Mouse (Mus musculus): Measurements from ENCODE around the gene Sirt7.
"Not testable (repeated sequence)": the region's sequence is repeated elsewhere in the genome, so short reads cannot be mapped to it uniquely, and the experiment has no call there.

The Sirt7 gene

DNA sequence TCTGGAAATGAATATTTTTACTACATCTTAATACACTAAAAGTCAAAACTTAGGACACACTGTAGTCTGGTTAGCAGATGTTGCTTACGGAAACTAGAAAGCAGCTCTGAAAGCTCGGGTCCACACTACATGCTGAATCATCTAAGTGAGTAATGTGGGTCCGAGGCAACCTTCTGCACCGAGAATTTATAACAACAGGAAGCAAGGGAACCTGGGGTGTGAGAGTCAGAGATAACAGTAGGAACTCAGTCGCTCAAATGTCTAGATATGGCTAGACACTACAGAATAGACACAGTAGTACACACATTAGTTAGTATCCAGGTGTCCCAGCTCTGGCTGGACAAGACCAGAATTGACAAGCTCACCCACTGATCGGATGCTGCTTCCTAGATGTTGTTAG is 36.5 kb downstream of the Sirt7 start:
- no peak for DNase-seq (ENCODE audit: low read depth, low spot score)

- DNase-seq (ENCODE audit: low read depth, low spot score), result no peak
Observed at GRCm38 (mm10) chr11:120583937-120584336, 41.1 kb downstream of the Sirt7 start.

GRCm38 (mm10) chr11:120582982-120583293 is 42.1 kb downstream of the Sirt7 start:
- DNase-seq (ENCODE audit: low read depth, low spot score), result not testable (repeated sequence)

- no peak for DNase-seq (ENCODE audit: low read depth, low spot score)
Observed at GRCm38 (mm10) chr11:120582268-120582981, 42.6 kb downstream of the Sirt7 start.

- DNase-seq (ENCODE audit: low read depth, low spot score), result peak; percentile 91
Observed at GRCm38 (mm10) chr11:120581490-120582267, 43.4 kb downstream of the Sirt7 start, which contains the start of gene Arhgdia. Gene Arhgdia (minus strand): TSS chr11:120581624.

DNA sequence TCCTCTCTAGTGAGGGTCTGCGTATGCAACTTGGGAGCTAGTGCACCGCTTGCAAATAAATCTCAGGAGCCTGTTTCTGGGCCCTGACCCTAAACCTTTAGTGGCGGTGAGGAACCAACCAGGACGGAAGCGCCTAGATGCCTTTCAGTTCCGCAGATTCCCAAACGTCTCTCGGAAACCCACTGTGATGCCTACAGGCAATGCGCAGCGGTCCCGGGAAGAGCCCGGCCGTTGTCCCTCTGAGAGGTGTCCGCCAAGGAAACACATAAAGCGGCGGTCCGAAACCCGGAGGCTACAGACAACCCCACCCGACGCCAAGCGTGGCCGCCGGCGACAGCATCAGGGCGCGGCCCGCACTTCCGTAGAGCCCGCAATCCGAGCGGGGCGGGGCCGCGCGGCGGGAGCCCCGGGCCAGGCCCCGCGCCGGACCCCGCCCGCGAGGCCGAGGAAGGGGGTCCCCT is 44.1 kb downstream of the Sirt7 start:
- DNase-seq (ENCODE audit: low read depth, low spot score), result no peak

GRCm38 (mm10) chr11:120580190-120580589 is 44.9 kb downstream of the Sirt7 start:
- no peak for DNase-seq (ENCODE audit: low read depth, low spot score)

DNA sequence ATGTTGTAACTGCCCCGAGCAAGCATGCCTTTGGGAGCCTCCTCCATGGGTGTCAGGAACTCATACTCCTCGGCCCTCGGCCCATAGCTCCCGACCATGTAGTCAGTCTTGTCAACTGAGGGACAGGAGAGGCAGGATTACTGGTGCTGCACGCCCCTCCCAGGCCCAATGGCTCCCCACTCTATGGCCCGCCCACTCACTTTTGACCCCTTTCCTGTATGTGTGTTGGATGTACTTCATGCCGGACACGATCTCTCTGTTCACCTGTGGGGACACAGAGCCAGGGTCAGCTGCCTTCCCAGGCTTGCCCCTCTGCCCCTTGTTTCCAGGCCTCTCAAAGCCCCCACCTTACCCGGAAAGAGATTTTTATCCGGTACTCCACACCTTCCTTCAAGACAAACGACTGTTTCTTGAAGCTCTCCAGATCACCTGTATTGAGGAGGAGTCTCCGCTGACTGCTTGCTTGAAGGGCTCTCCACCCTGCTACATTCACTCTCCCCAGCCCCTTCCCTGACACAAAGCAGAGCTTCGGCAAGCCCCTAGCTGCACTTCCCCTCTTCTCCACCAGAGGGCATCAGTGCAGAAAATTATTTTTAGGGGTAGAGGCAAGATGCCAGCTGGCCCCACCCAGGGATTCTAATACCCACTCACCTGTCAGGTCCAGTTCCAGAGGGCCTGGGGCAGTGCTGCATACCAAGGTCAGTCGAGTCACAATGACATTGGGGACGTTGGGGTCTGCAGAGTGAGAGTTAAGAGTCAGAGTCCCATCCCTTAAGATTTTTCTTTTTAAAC is 45.5 kb downstream of the Sirt7 start:
- peak; percentile 86 for DNase-seq (ENCODE audit: low read depth, low spot score)

DNA sequence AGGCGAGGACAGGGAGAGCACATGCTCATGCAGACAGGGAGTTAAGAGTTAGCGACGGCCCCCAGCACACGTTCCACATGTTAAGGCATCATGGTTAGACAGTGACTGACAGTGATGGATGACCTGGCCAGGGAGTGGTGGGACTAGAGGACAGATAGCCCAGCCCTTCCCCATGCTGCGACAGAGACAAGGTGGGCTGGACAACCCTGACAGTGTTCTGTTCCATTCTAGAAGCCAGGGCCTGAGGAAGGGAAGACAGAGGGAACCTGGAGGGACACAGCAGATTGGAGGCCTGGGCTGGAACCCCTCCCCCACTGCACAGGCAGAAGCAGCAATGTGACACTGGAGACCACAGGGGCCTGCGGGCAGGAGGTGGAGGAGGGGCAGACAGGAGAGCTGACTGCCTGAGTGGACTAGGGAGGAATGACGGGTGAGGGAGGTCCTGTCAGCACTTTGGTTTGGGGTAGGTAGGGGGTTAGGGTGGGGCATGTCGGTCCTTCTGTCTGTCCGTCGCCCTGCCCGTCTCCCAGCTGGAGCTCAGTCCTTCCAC is 46.3 kb downstream of the Sirt7 start:
- no peak for DNase-seq (ENCODE audit: low read depth, low spot score)

GRCm38 (mm10) chr11:120578024-120578693 is 46.9 kb downstream of the Sirt7 start:
- DNase-seq (ENCODE audit: low read depth, low spot score), result no peak

DNA sequence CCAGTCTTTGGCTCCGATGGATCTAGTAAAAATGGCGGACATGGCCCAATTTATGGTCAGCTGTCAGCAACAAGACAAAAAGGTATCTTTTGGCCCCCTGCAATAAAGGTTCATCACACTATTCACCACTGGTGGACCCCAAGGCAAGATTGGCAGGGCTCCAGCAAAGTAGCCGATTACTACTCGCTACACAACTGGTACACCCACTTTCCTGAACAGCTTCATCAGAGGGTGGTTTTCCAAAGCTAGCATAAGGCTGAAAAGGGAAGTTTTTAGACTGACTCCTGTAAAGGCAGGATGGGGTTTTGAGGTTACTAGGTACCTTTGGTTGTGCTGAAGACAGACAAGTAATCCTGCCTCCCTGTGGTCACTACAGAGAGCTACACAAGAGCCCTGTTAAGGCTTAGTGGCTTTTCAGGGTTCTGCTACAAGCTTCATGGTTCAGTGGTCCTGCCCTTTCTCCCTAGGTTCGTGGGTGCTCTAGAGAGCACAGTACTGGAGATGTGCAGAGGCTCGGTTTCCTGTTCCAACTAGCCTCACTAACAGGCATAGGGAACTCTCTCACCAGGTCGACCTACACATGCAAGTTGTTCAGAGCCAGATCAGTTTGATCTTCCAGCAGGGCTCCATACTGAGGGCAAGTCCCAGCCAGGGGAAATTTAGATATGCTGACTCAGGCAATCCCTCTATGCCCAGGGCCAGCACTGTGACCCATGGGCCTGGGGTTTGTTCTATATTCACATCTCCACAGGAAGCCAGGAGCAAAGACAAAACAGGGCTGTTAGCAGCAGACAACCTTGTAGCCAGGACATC is 47.6 kb downstream of the Sirt7 start:
- DNase-seq (ENCODE audit: low read depth, low spot score), result no peak

DNA sequence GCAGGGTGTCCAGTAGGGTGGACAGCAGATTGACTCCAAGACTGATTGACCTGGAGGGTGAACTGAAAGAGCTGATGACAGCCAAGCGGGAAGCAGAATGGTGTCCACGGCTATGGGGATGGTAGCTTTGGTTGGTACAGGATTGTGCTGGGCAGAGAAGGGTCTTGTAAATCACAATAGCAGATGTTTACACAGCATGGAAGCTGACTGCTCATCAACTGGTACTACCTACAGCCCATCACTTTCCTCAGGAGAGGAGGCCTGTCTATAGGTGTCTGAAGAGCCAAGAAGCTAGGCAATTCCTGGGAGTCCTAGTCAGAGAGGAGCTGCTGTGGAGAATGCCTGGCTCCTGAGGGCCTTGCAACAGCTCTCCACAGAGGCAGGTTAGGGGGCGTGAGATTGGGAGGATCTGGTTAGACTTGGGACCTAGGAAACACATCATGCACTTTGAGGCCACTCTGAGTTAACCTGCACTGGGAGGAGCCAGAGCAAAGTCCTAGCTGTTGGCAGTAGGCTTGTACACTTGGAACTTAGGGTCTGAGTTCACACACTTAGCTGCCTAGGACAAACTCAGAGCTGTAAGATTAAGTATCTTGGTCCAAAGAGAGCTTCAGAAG is 48.6 kb downstream of the Sirt7 start:
- no peak for DNase-seq (ENCODE audit: low read depth, low spot score)

DNA sequence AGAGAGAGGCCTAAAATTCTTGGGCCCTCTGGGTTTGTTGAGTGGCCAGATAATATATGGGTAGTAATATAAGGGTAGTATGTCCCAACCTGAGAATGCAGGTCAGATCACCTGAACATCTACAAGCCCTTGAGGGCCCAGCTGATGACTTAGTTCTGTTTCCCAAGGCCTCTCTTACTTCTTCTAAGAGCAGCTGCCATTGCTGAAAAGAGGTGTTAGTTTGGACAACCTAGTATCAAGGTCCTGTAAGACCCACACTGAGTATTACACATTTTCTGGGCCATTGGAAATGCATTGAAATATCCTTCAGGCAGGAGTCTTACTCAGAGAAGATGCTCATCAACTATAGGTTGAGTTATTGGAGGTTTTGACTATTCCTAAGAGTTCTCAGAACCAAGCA is 49.1 kb downstream of the Sirt7 start:
- DNase-seq (ENCODE audit: low read depth, low spot score), result no peak

DNA sequence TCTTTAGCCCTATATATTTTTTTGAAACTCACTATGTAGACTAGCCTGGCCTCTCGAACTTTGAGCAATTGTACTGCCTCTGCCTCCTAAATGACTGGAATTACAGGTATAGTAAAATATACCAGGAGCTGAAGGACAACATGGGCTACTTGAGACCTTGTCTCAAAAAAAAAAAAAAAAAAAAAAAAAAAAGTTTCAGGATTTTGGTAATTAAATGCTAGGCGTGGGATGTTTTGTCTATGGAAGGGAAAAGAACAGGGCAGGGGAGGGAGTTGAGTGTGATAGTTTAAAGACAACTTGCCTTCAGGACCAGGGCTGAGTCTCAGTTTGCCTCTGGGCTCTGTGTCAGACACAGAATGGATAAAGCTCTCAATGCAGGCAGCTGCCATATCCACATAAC is 50.0 kb downstream of the Sirt7 start:
- no peak for DNase-seq (ENCODE audit: low read depth, low spot score)

DNA sequence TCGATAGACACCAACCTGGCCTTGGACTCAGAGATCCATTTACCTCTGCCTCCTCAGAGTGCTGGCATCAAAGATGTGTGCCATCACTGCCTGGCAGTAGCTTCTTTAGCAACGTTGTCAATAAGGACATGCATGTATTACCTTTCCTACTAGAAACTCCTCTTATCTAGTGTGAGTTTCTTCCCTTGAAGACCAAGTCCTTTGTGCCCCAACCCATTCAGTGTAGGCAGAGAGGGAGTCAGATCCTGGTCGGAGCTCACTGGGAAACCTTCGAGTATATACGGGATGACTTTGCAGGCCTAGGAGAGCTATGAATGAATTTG is 50.8 kb downstream of the Sirt7 start:
- no peak for DNase-seq (ENCODE audit: low read depth, low spot score)

DNA sequence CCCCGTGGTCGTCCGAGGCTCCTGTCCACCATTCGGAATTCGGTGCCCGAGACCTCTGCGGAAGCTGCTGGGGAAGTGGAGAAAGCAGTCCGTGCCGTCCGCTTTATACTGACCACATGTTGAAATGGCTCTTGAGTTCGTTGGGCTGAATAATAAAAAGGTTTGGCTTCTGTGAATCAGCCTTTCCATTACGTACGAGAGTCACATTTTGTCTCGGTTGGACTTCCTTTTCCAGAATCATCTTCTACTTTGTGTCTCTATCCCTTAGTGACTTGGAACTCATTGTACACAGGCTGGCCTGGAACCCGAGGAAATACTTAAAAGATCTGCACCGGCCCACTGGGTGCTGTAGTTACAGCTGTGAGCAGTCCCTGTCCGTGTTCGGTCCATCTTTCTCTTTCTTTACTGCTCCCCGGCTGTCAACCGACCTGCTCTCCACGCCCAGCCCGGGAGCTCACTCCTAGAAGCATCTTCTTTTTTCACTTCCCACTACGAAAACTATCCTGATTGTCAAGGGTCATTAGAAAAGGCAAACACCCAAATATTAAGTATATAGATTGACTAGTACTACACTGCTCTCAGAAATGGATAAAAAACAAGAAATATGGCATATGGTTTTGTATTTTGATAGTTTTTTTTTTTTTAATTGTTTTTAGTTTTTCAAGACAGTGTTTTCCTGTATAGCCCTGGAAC is 51.3 kb downstream of the Sirt7 start:
- no peak for DNase-seq (ENCODE audit: low read depth, low spot score)

GRCm38 (mm10) chr11:120572752-120573584 is 52.1 kb downstream of the Sirt7 start, which contains the start of gene P4hb:
Gene P4hb (minus strand): TSS chr11:120573253.
- DNase-seq (ENCODE audit: low read depth, low spot score), result peak; percentile 100

DNA sequence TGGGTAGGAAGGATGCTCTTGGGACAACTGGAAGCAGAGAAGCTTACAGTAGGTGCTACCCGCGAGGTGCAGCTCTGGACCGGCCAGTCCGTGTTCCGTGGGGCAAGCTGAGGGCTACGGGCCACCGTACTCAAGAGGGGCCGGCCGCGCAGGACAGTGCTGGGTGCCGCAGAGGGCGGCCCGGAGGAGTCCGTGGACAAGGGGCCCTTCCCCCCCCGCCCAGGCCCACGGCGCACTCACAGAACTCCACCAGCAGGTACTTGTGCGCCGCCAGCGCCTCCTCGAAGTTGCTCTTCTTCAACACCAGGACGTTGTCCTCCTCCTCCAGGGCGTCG is 52.7 kb downstream of the Sirt7 start:
- peak; percentile 43 for DNase-seq (ENCODE audit: low read depth, low spot score)
